Mouse (Mus musculus) olfactory bulb, adult 2 months (tissue): ENCODE measurements around the gene Osbpl6.

ENCODE experiments used
- CTCF ChIP-seq: fragments of 200-500 bp; IDR thresholded peaks from 2 replicates; pipeline ENCODE4 v1.5.1; 2012; ENCODE audit warnings: low read depth, mild to moderate bottlenecking, low read length, moderate library complexity; ENCODE audit not compliant: insufficient read depth
- POLR2A ChIP-seq: fragments of 200-500 bp; IDR thresholded peaks from 2 replicates; pipeline ENCODE4 v1.6.1; 2012; ENCODE audit warnings: mild to moderate bottlenecking, low read depth, low read length, moderate library complexity; ENCODE audit not compliant: insufficient read depth

DNA sequence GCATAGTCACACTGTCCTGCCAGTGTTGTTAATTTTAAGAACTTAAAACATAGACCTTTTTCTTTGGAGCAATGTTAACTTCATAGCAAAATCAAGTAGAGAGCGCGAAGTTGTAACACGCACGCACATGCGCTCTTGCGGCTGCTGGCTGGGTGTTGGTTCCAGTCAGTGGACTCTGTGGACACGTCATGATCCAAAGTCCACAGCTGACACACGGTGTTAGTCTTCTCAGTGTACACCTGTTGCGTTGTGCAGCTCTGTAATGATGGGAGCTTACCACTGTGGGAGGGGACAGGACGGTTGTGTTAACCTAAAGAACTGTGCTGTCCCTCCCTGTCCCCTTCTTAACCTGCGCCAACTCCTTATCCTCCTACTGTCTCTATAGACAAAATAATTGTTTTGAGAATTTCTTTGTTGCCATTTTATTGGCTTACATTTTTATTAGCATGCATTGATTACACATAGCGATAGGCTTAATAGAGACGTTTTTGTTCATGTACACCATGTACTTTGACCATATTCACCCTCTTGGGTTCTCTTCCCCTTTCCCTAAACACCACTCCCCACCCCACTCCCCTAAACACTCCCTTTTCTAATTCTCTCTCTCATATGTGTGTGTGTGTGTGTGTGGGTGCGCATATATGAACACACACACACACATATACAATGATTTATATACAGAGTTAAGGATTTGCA is 11.3 kb downstream of the Osbpl6 start:
- TF ChIP-seq POLR2A (no peak), CTCF (no peak)
